Mouse (Mus musculus): Measurements from ENCODE around the gene Sepsecs. TPM values are rescaled to one million over a fixed set of nuclear protein-coding genes. Genes with fewer than 3 reads are reported as not detected.
A peak's percentile ranks its signal among the peaks of the same experiment; 100 is the strongest.

Gene Sepsecs
- polyA plus RNA-seq, 1 experiment from 2014 or later, result 5.4 TPM

- Histone ChIP-seq H3K4me3 (ENCODE audit: low read depth, low read length) (peak overlapping the region; percentile 33), H3K9me3 (replicated peaks; ENCODE audit: control insufficient read depth, low read length) (no peaks in the 10 kb centered on the region; the same call in 1 of the 2 replicates), H3K27ac (ENCODE audit: low read depth, low read length) (peak overlapping the region; percentile 91), H3K27me3 (ENCODE audit: control insufficient read depth, insufficient read depth, low read length) (no peaks in the 10 kb centered on the region), H3K4me2 (peak overlapping the region; percentile 56), H3K36me3 (ENCODE audit: control insufficient read depth, insufficient read depth, low read length) (no peaks in the 10 kb centered on the region), H3K9ac (ENCODE audit: low read depth, low read length) (peak overlapping the region; percentile 67; the same call in 1 of the 2 replicates), H3K4me1 (ENCODE audit: control insufficient read depth, insufficient read depth, low read length) (peaks cover 27% of the 10 kb centered on the region)
- under 1% methylated on average over 41 of the region's 41 CpGs for whole genome bisulfite sequencing (ENCODE audit: insufficient replicate concordance)
- peak; percentile 71 for ATAC-seq (replicated peaks; ENCODE audit: insufficient number of reproducible peaks, low FRiP score, low TSS enrichment)
Observed at GRCm38 (mm10) chr5:52618348-52619270, 50.9 kb downstream of the Sepsecs start.

GRCm38 (mm10) chr5:52617711-52618347 lies 51.7 kb downstream of the Sepsecs start:
- Histone ChIP-seq H3K36me3 (ENCODE audit: control insufficient read depth, insufficient read depth, low read length) (no peaks in the 10 kb centered on the region), H3K27me3 (ENCODE audit: control insufficient read depth, insufficient read depth, low read length) (no peaks in the 10 kb centered on the region), H3K27ac (ENCODE audit: low read depth, low read length) (peak overlapping the region; percentile 91), H3K4me1 (ENCODE audit: control insufficient read depth, insufficient read depth, low read length) (peaks cover 27% of the 10 kb centered on the region), H3K4me2 (peak overlapping the region; percentile 56), H3K9me3 (replicated peaks; ENCODE audit: control insufficient read depth, low read length) (no peaks in the 10 kb centered on the region; the same call in 1 of the 2 replicates), H3K4me3 (ENCODE audit: low read depth, low read length) (peak overlapping the region; percentile 33), H3K9ac (ENCODE audit: low read depth, low read length) (no peak overlapping the region; the same call in 1 of the 2 replicates)
- ATAC-seq (replicated peaks; ENCODE audit: insufficient number of reproducible peaks, low FRiP score, low TSS enrichment), result peak; percentile 45
- WGBS (ENCODE audit: insufficient replicate concordance), result 29% methylated on average over 9 of the region's 9 CpGs

GRCm38 (mm10) chr5:52616549-52616948 lies 53.0 kb downstream of the Sepsecs start:
- WGBS (ENCODE audit: insufficient replicate concordance), result 4% methylated on average over 2 of the region's 2 CpGs
- Histone ChIP-seq H3K9ac (ENCODE audit: low read depth, low read length) (peak overlapping the region; percentile 12; the same call in 1 of the 2 replicates), H3K27me3 (ENCODE audit: control insufficient read depth, insufficient read depth, low read length) (no peaks in the 10 kb centered on the region), H3K4me1 (ENCODE audit: control insufficient read depth, insufficient read depth, low read length) (peaks cover 27% of the 10 kb centered on the region), H3K4me2 (no peak overlapping the region), H3K4me3 (ENCODE audit: low read depth, low read length) (no peak overlapping the region), H3K36me3 (ENCODE audit: control insufficient read depth, insufficient read depth, low read length) (no peaks in the 10 kb centered on the region), H3K9me3 (replicated peaks; ENCODE audit: control insufficient read depth, low read length) (no peaks in the 10 kb centered on the region; the same call in 1 of the 2 replicates), H3K27ac (ENCODE audit: low read depth, low read length) (no peak overlapping the region)
- no peak for ATAC-seq (replicated peaks; ENCODE audit: insufficient number of reproducible peaks, low FRiP score, low TSS enrichment)

- H3K27ac ChIP-seq (ENCODE audit: low read depth, low read length), result no peak overlapping the region
- peaks cover 27% of the 10 kb centered on the region for H3K4me1 ChIP-seq (ENCODE audit: control insufficient read depth, insufficient read depth, low read length)
- H3K27me3 ChIP-seq (ENCODE audit: control insufficient read depth, insufficient read depth, low read length), result no peaks in the 10 kb centered on the region
- H3K4me3 ChIP-seq (ENCODE audit: low read depth, low read length), result no peak overlapping the region
- H3K9ac ChIP-seq (ENCODE audit: low read depth, low read length), result 0 out of 2 replicates have a peak overlapping the region, but pooled peaks have one; percentile 16
- no peaks in the 10 kb centered on the region for H3K36me3 ChIP-seq (ENCODE audit: control insufficient read depth, insufficient read depth, low read length)
- ATAC-seq (replicated peaks; ENCODE audit: insufficient number of reproducible peaks, low FRiP score, low TSS enrichment), result no peak
- no peaks in the 10 kb centered on the region; the same call in 1 of the 2 replicates for H3K9me3 ChIP-seq (replicated peaks; ENCODE audit: control insufficient read depth, low read length)
- WGBS (ENCODE audit: insufficient replicate concordance), result 51% methylated on average over 9 of the region's 9 CpGs
- no peak overlapping the region for H3K4me2 ChIP-seq
Observed at GRCm38 (mm10) chr5:52615421-52615820, 54.1 kb downstream of the Sepsecs start.

GRCm38 (mm10) chr5:52614686-52615085 lies 54.8 kb downstream of the Sepsecs start:
- H3K27me3 ChIP-seq (ENCODE audit: control insufficient read depth, insufficient read depth, low read length), result no peaks in the 10 kb centered on the region
- H3K4me1 ChIP-seq (ENCODE audit: control insufficient read depth, insufficient read depth, low read length), result peaks cover 27% of the 10 kb centered on the region
- no peaks in the 10 kb centered on the region for H3K36me3 ChIP-seq (ENCODE audit: control insufficient read depth, insufficient read depth, low read length)
- 59% methylated on average over 4 of the region's 4 CpGs for WGBS (ENCODE audit: insufficient replicate concordance)
- H3K4me3 ChIP-seq (ENCODE audit: low read depth, low read length), result no peak overlapping the region
- no peak overlapping the region for H3K4me2 ChIP-seq
- no peak overlapping the region for H3K9ac ChIP-seq (ENCODE audit: low read depth, low read length)
- H3K27ac ChIP-seq (ENCODE audit: low read depth, low read length), result no peak overlapping the region
- ATAC-seq (replicated peaks; ENCODE audit: insufficient number of reproducible peaks, low FRiP score, low TSS enrichment), result no peak
- H3K9me3 ChIP-seq (replicated peaks; ENCODE audit: control insufficient read depth, low read length), result no peaks in the 10 kb centered on the region; the same call in 1 of the 2 replicates

GRCm38 (mm10) chr5:52612776-52613175 lies 56.7 kb downstream of the Sepsecs start:
- Histone ChIP-seq H3K27me3 (ENCODE audit: control insufficient read depth, insufficient read depth, low read length) (no peaks in the 10 kb centered on the region), H3K9ac (ENCODE audit: low read depth, low read length) (no peak overlapping the region), H3K4me3 (ENCODE audit: low read depth, low read length) (no peak overlapping the region), H3K36me3 (ENCODE audit: control insufficient read depth, insufficient read depth, low read length) (no peaks in the 10 kb centered on the region), H3K27ac (ENCODE audit: low read depth, low read length) (no peak overlapping the region), H3K9me3 (replicated peaks; ENCODE audit: control insufficient read depth, low read length) (peaks cover 2% of the 10 kb centered on the region), H3K4me2 (no peak overlapping the region), H3K4me1 (ENCODE audit: control insufficient read depth, insufficient read depth, low read length) (peaks cover 22% of the 10 kb centered on the region)
- no peak for ATAC-seq (replicated peaks; ENCODE audit: insufficient number of reproducible peaks, low FRiP score, low TSS enrichment)
- 86% methylated on average over 8 of the region's 8 CpGs for WGBS (ENCODE audit: insufficient replicate concordance)

- H3K4me3 ChIP-seq (ENCODE audit: low read depth, low read length), result no peak overlapping the region
- H3K4me1 ChIP-seq (ENCODE audit: control insufficient read depth, insufficient read depth, low read length), result peaks cover 8% of the 10 kb centered on the region
- no peak for ATAC-seq (replicated peaks; ENCODE audit: insufficient number of reproducible peaks, low FRiP score, low TSS enrichment)
- no peaks in the 10 kb centered on the region for H3K27me3 ChIP-seq (ENCODE audit: control insufficient read depth, insufficient read depth, low read length)
- H3K4me2 ChIP-seq, result no peak overlapping the region
- no peak overlapping the region for H3K27ac ChIP-seq (ENCODE audit: low read depth, low read length)
- H3K36me3 ChIP-seq (ENCODE audit: control insufficient read depth, insufficient read depth, low read length), result no peaks in the 10 kb centered on the region
- H3K9me3 ChIP-seq (replicated peaks; ENCODE audit: control insufficient read depth, low read length), result peaks cover 6% of the 10 kb centered on the region
- H3K9ac ChIP-seq (ENCODE audit: low read depth, low read length), result no peak overlapping the region
- 71% methylated on average over 10 of the region's 10 CpGs for WGBS (ENCODE audit: insufficient replicate concordance)
Observed at GRCm38 (mm10) chr5:52611315-52611895, 58.1 kb downstream of the Sepsecs start.

- H3K27me3 ChIP-seq (ENCODE audit: control insufficient read depth, insufficient read depth, low read length), result no peaks in the 10 kb centered on the region
- no peak overlapping the region for H3K9ac ChIP-seq (ENCODE audit: low read depth, low read length)
- H3K9me3 ChIP-seq (replicated peaks; ENCODE audit: control insufficient read depth, low read length), result peaks cover 6% of the 10 kb centered on the region
- peaks cover 4% of the 10 kb centered on the region for H3K4me1 ChIP-seq (ENCODE audit: control insufficient read depth, insufficient read depth, low read length)
- H3K36me3 ChIP-seq (ENCODE audit: control insufficient read depth, insufficient read depth, low read length), result no peaks in the 10 kb centered on the region
- H3K4me3 ChIP-seq (ENCODE audit: low read depth, low read length), result no peak overlapping the region
- no peak for ATAC-seq (replicated peaks; ENCODE audit: insufficient number of reproducible peaks, low FRiP score, low TSS enrichment)
- H3K27ac ChIP-seq (ENCODE audit: low read depth, low read length), result no peak overlapping the region
- 73% methylated on average over 4 of the region's 4 CpGs for WGBS (ENCODE audit: insufficient replicate concordance)
- H3K4me2 ChIP-seq, result no peak overlapping the region
Observed at GRCm38 (mm10) chr5:52610306-52610705, 59.2 kb downstream of the Sepsecs start.
